Mouse (Mus musculus): ENCODE results near the gene F8a. TPM values are rescaled to one million over a fixed set of nuclear protein-coding genes. Genes with fewer than 3 reads are reported as not detected.

The F8a gene
- polyA plus RNA-seq (2014; fragmentation: Illumina TruSeq; extraction: RNeasy Lipid Tissue Mini Kit (QIAGEN cat#74804); ENCODE audit: low read depth, low replicate concordance), result 12.1 TPM

GRCm38 (mm10) chrX:73227914-73228605 lies at the start of gene F8a:
F8a (plus strand) TSS chrX:73228291.

DNA sequence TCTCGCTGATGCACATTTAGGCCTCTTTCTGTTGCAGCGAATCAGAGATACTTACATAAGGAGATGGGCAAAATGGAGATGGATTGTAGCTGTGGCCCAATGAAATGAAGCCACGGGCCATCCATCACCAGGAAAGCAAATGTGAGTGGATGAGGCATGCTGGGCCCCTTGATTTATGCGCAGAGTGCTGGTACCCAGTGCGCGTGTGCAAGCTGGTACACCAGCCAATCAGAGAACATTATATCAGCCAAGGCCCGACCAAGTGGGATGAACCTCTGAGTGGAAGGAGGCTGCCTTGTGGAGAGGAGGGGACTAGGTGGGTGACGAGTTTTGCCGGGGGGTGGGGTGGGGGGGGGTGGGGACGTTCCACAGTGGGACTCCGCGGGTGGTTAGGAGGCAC lies 36.2 kb upstream of the F8a start, which contains the start of gene Xlr3b:
TSS of gene Xlr3b (plus strand) at position 274 of the 400 bp plus-strand sequence.

DNA sequence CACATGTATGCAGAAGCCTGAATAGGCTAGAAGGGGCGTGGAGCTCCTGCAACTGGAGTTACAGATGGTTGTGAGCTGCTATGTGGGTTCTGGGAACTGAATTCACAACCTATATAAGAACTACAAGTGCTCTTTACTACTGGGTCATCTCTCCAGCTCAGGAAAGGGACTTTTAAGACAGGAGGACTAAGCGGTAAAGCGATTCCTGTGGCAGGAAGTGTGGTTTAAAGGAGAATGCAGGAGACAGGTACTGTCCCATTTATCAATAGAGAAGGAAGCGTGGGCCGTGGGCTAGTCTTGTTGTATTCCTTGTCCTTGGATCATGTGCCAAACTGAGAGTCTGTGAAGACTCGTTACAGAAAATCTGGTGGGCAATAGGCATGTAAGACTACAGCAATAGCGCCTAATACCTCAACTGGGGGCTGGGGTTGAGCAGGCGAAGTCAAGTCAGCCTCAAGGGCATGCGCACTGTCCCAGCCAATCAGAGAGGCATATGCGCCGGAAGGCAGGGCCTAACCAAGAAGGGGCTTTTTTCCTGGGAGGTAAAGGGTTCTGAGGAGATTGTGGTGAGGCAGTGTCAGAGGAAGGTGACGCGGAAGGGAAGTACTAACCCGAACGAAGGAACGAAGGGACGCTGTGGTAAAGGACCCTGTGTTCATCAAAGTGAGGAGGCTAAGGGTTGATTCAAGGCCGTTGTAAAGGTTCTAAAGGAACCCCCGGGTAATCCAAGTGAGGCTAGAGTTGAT lies 14.1 kb upstream of the F8a start, which contains the start of gene Xlr4b:
TSS of gene Xlr4b (plus strand) at position 515 of the 746 bp plus-strand sequence.

DNA sequence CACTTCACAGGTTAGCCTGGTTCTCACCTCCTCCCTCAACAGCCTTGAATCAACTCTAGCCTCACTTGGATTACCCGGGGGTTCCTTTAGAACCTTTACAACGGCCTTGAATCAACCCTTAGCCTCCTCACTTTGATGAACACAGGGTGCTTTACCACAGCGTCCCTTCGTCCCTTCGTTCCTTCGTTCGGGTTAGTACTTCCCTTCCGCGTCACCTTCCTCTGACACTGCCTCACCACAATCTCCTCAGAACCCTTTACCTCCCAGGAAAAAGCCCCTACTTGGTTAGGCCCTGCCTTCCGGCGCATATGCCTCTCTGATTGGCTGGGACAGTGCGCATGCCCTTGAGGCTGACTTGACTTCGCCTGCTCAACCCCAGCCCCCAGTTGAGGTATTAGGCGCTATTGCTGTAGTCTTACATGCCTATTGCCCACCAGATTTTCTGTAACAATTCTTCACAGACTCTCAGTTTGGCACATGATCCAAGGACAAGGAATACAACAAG lies 14.8 kb downstream of the F8a start, which contains the start of gene Xlr4c:
TSS of gene Xlr4c (minus strand) at position 310 of the 505 bp plus-strand sequence.

DNA sequence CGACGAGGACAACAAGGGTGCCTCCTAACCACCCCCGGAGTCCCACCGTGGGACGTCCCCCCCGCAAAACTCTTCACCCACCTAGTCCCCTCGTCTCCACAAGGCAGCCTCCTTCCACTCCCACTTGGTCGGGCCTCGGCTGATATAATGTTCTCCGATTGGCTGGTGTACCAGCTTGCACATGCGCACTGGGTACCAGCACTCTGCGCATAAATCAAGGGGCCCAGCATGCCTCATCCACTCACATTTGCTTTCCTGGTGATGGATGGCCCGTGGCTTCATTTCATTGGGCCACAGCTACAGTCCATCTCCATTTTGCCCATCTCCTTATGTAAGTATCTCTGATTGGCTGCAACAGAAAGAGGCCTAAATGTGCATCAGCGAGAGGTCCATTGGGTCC lies 37.2 kb downstream of the F8a start, which contains the start of gene Xlr3c:
TSS of gene Xlr3c (minus strand) at position 121 of the 400 bp plus-strand sequence.

Other genes with a start within 250 kb of the F8a start
- 11.7 TPM for gene Zfp185, start 241.0 kb upstream of the F8a start, polyA plus RNA-seq (2014; fragmentation: Illumina TruSeq; extraction: RNeasy Lipid Tissue Mini Kit (QIAGEN cat#74804); ENCODE audit: low read depth, low replicate concordance)
- not detected for gene Pnma5, start 191.2 kb upstream of the F8a start, polyA plus RNA-seq (2014; fragmentation: Illumina TruSeq; extraction: RNeasy Lipid Tissue Mini Kit (QIAGEN cat#74804); ENCODE audit: low read depth, low replicate concordance)
- gene Pnma3, start 163.5 kb upstream of the F8a start, polyA plus RNA-seq (2014; fragmentation: Illumina TruSeq; extraction: RNeasy Lipid Tissue Mini Kit (QIAGEN cat#74804); ENCODE audit: low read depth, low replicate concordance), result 0.23 TPM
- 0.58 TPM for gene Xlr4a, start 145.8 kb upstream of the F8a start, polyA plus RNA-seq (2014; fragmentation: Illumina TruSeq; extraction: RNeasy Lipid Tissue Mini Kit (QIAGEN cat#74804); ENCODE audit: low read depth, low replicate concordance)
- gene Xlr3a, start 131.2 kb upstream of the F8a start, polyA plus RNA-seq (2014; fragmentation: Illumina TruSeq; extraction: RNeasy Lipid Tissue Mini Kit (QIAGEN cat#74804); ENCODE audit: low read depth, low replicate concordance), result 1.7 TPM
- gene Gm14685, start 111.2 kb upstream of the F8a start, polyA plus RNA-seq (2014; fragmentation: Illumina TruSeq; extraction: RNeasy Lipid Tissue Mini Kit (QIAGEN cat#74804); ENCODE audit: low read depth, low replicate concordance), result not detected
- gene Xlr5b, start 79.5 kb upstream of the F8a start, polyA plus RNA-seq (2014; fragmentation: Illumina TruSeq; extraction: RNeasy Lipid Tissue Mini Kit (QIAGEN cat#74804); ENCODE audit: low read depth, low replicate concordance), result not detected
- gene DXBay18, start 78.8 kb upstream of the F8a start, polyA plus RNA-seq (2014; fragmentation: Illumina TruSeq; extraction: RNeasy Lipid Tissue Mini Kit (QIAGEN cat#74804); ENCODE audit: low read depth, low replicate concordance), result not detected
- not detected for gene Spin2d, start 51.3 kb upstream of the F8a start, polyA plus RNA-seq (2014; fragmentation: Illumina TruSeq; extraction: RNeasy Lipid Tissue Mini Kit (QIAGEN cat#74804); ENCODE audit: low read depth, low replicate concordance)
- 3.5 TPM for gene Xlr3b, start 36.1 kb upstream of the F8a start, polyA plus RNA-seq (2014; fragmentation: Illumina TruSeq; extraction: RNeasy Lipid Tissue Mini Kit (QIAGEN cat#74804); ENCODE audit: low read depth, low replicate concordance)
- gene Xlr4b, start 14.0 kb upstream of the F8a start, polyA plus RNA-seq (2014; fragmentation: Illumina TruSeq; extraction: RNeasy Lipid Tissue Mini Kit (QIAGEN cat#74804); ENCODE audit: low read depth, low replicate concordance), result 1.2 TPM
- gene Xlr4c, start 14.8 kb downstream of the F8a start, polyA plus RNA-seq (2014; fragmentation: Illumina TruSeq; extraction: RNeasy Lipid Tissue Mini Kit (QIAGEN cat#74804); ENCODE audit: low read depth, low replicate concordance), result not detected
- not detected for gene Xlr3c, start 37.1 kb downstream of the F8a start, polyA plus RNA-seq (2014; fragmentation: Illumina TruSeq; extraction: RNeasy Lipid Tissue Mini Kit (QIAGEN cat#74804); ENCODE audit: low read depth, low replicate concordance)
- not detected for gene Xlr5a, start 64.7 kb downstream of the F8a start, polyA plus RNA-seq (2014; fragmentation: Illumina TruSeq; extraction: RNeasy Lipid Tissue Mini Kit (QIAGEN cat#74804); ENCODE audit: low read depth, low replicate concordance)
- gene Xlr5c, start 64.7 kb downstream of the F8a start, polyA plus RNA-seq (2014; fragmentation: Illumina TruSeq; extraction: RNeasy Lipid Tissue Mini Kit (QIAGEN cat#74804); ENCODE audit: low read depth, low replicate concordance), result not detected
- gene Gm45015, start 108.5 kb downstream of the F8a start, polyA plus RNA-seq (2014; fragmentation: Illumina TruSeq; extraction: RNeasy Lipid Tissue Mini Kit (QIAGEN cat#74804); ENCODE audit: low read depth, low replicate concordance), result not detected
- 41.2 TPM for gene Zfp275, start 114.3 kb downstream of the F8a start, polyA plus RNA-seq (2014; fragmentation: Illumina TruSeq; extraction: RNeasy Lipid Tissue Mini Kit (QIAGEN cat#74804); ENCODE audit: low read depth, low replicate concordance)
- gene Gm18336, start 170.4 kb downstream of the F8a start, polyA plus RNA-seq (2014; fragmentation: Illumina TruSeq; extraction: RNeasy Lipid Tissue Mini Kit (QIAGEN cat#74804); ENCODE audit: low read depth, low replicate concordance), result not detected
- gene Zfp92, start 182.8 kb downstream of the F8a start, polyA plus RNA-seq (2014; fragmentation: Illumina TruSeq; extraction: RNeasy Lipid Tissue Mini Kit (QIAGEN cat#74804); ENCODE audit: low read depth, low replicate concordance), result 0.41 TPM
- not detected for gene Trex2, start 207.1 kb downstream of the F8a start, polyA plus RNA-seq (2014; fragmentation: Illumina TruSeq; extraction: RNeasy Lipid Tissue Mini Kit (QIAGEN cat#74804); ENCODE audit: low read depth, low replicate concordance)
- 15.5 TPM for gene Haus7, start 230.8 kb downstream of the F8a start, polyA plus RNA-seq (2014; fragmentation: Illumina TruSeq; extraction: RNeasy Lipid Tissue Mini Kit (QIAGEN cat#74804); ENCODE audit: low read depth, low replicate concordance)